Mouse (Mus musculus): ENCODE results near the gene Tdpoz3. TPM values are rescaled to one million over a fixed set of nuclear protein-coding genes. Genes with fewer than 3 reads are reported as not detected.
"Not testable (repeated sequence)": the region's sequence is repeated elsewhere in the genome, so short reads cannot be mapped to it uniquely, and the experiment has no call there.

The Tdpoz3 gene
- not detected in 2 replicates for total RNA-seq (2014; fragmentation: Nextera tagmentation)
- 0.22 TPM in 1 of 2 replicates, not detected in the other for total RNA-seq (2017)
- not detected in 2 replicates for polyA plus RNA-seq (2012)

DNA sequence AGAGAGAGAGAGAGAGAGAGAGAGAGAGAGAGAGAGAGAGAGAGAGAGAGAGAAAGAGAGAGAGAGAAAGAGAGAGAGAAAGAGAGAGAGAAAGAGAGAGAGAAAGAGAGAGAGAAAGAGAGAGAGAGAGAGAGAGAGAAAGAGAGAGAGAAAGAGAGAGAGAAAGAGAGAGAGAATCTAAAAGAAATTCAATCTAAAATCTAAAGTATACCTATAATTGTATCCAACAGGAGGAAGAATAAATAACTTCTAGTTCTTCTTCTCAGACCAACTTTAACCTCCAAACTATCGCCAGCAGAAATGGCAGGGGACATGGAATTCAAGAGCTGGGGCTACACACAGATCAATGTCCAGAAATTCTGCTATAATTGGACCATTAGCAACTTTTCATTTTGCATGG lies at the start of gene Tdpoz3:
TSS of gene Tdpoz3 (plus strand) at position 301 of the 400 bp plus-strand sequence.
- H3K36me3 ChIP-seq (replicated peaks); H3K4me1 ChIP-seq (ENCODE audit: insufficient read depth, low read depth, low read length); H3K27me3 ChIP-seq (ENCODE audit: insufficient read depth, low read length); H3K4me3 ChIP-seq (ENCODE audit: low read depth, low read length); DNase-seq (ENCODE audit: low spot score); ATAC-seq (ENCODE audit: extremely low read depth, insufficient number of reproducible peaks, low FRiP score, poor library complexity, severe bottlenecking): not testable (repeated sequence)
- peaks cover 10% of the 10 kb centered on the region for H3K9me3 ChIP-seq (replicated peaks)

DNA sequence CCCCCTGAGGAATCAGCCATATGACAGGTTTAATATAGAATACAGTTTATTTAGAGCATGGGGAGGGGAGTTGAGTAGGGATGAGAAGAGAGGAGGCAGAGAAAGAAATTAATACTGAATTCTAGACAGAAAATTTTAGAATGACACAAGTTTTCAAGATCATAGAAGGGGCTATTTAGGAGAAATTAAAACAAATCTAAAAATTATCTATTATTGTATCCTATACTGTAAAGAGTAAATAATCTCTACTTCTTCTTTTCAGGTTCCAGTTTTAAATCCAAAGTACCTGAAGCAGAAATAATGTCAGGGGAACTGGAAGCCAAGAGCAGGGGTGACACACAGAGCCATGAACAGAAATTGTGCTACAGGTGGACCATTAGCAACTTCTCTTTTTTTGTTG lies 29.7 kb upstream of the Tdpoz3 start, which contains the start of gene Tdpoz4:
TSS of gene Tdpoz4 (plus strand) at position 301 of the 400 bp plus-strand sequence.
- H3K4me1 ChIP-seq (ENCODE audit: insufficient read depth, low read depth, low read length); H3K4me3 ChIP-seq (ENCODE audit: low read depth, low read length); ATAC-seq (ENCODE audit: extremely low read depth, insufficient number of reproducible peaks, low FRiP score, poor library complexity, severe bottlenecking); DNase-seq (ENCODE audit: low spot score); H3K36me3 ChIP-seq (replicated peaks); H3K27me3 ChIP-seq (ENCODE audit: insufficient read depth, low read length): not testable (repeated sequence)
- peaks cover 17% of the 10 kb centered on the region for H3K9me3 ChIP-seq (replicated peaks)

DNA sequence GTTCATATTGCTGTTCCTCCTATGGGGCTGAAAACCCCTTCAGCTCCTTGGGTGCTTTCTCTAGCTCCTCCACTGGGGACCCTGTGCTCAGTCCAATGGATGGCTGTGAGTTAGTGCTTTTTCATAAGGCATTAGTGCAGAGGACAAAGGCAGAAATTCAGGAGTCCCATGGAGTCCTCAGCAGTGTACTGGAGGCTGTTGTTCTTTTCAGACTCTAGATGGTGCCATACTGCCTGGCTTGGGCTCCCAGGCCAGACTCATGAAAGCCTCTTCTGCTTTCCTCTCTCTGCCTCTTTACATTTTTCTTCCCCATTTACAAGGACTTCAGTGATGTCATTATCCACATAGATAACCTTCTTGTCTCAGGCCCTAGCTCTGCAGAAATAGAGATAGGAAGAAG lies 12.5 kb upstream of the Tdpoz3 start:
- peaks cover 16% of the 10 kb centered on the region for H3K9me3 ChIP-seq (replicated peaks)
- not testable (repeated sequence) for H3K36me3 ChIP-seq (replicated peaks); ATAC-seq (ENCODE audit: extremely low read depth, insufficient number of reproducible peaks, low FRiP score, poor library complexity, severe bottlenecking); DNase-seq (ENCODE audit: low spot score); H3K27me3 ChIP-seq (ENCODE audit: insufficient read depth, low read length); H3K4me3 ChIP-seq (ENCODE audit: low read depth, low read length); H3K4me1 ChIP-seq (ENCODE audit: insufficient read depth, low read depth, low read length)

DNA sequence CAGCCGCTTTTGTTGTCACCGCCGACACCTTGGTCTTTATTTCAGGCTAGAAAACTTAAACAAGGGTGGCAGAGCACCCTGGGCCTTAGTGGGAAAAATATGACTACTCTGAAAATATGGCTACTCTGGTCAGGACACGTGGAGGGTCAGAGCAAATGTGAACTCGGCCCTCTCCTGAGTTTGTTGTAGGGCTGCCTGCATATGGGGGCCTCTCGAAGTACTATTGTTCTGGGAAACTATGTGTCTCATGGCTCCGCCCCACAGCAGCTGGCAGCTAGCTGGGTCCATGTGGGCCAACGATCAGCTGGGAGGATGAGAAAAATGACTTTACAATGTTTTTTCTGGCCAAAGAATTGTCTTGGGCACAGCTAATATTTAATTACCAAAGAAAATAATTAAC lies 33.1 kb downstream of the Tdpoz3 start:
- DNase-seq (ENCODE audit: low spot score); H3K9me3 ChIP-seq (replicated peaks); H3K27me3 ChIP-seq (ENCODE audit: insufficient read depth, low read length); H3K36me3 ChIP-seq (replicated peaks); H3K4me3 ChIP-seq (ENCODE audit: low read depth, low read length); ATAC-seq (ENCODE audit: extremely low read depth, insufficient number of reproducible peaks, low FRiP score, poor library complexity, severe bottlenecking); H3K4me1 ChIP-seq (ENCODE audit: insufficient read depth, low read depth, low read length): not testable (repeated sequence)

DNA sequence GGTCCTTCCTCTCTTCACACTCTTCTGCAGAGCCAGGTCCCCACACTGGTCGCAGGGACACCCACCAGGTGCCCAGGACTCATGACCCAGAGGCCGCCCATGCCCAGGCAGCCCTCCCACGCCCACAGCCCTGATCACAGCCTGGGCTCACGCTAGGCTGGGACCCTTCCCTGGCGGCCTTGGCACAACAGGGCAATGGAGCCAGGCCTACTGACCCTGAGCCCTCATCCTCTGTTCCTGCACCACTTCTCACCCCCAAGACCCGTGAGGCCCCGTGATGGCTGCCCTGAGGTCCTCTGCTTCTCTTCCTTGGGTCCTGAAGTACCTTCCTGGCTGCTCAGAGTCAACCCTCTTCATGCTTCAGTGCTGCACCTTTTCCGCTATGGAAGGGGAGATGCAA lies 44.8 kb downstream of the Tdpoz3 start:
- H3K4me3 ChIP-seq (ENCODE audit: low read depth, low read length), result peak overlapping the region; percentile 40
- H3K4me1 ChIP-seq (ENCODE audit: insufficient read depth, low read depth, low read length); H3K27me3 ChIP-seq (ENCODE audit: insufficient read depth, low read length); H3K36me3 ChIP-seq (replicated peaks): not testable (repeated sequence)
- ATAC-seq (ENCODE audit: extremely low read depth, insufficient number of reproducible peaks, low FRiP score, poor library complexity, severe bottlenecking), result 0 out of 2 replicates have a peak, but pooled peaks have one; percentile 15
- DNase-seq (ENCODE audit: low spot score), result peak; percentile 0
- H3K9me3 ChIP-seq (replicated peaks), result peaks cover 11% of the 10 kb centered on the region

Other genes starting within 250 kb of the Tdpoz3 start
- gene Tdpoz2, start 173.3 kb upstream of the Tdpoz3 start, total RNA-seq (2014; fragmentation: Nextera tagmentation), result not detected in 2 replicates
- gene Tdpoz2, start 173.3 kb upstream of the Tdpoz3 start, total RNA-seq (2017), result 0.11 TPM in 1 of 2 replicates, not detected in the other
- not detected in 2 replicates for gene Tdpoz2, start 173.3 kb upstream of the Tdpoz3 start, polyA plus RNA-seq (2012)
- gene Tdpoz1, start 149.7 kb upstream of the Tdpoz3 start, total RNA-seq (2014; fragmentation: Nextera tagmentation), result not detected in 2 replicates
- not detected in 2 replicates for gene Tdpoz1, start 149.7 kb upstream of the Tdpoz3 start, total RNA-seq (2017)
- gene Tdpoz1, start 149.7 kb upstream of the Tdpoz3 start, polyA plus RNA-seq (2012), result not detected in 2 replicates
- not detected in 2 replicates for gene Gm37596, start 132.9 kb upstream of the Tdpoz3 start, total RNA-seq (2014; fragmentation: Nextera tagmentation)
- not detected in 2 replicates for gene Gm37596, start 132.9 kb upstream of the Tdpoz3 start, total RNA-seq (2017)
- gene Gm37596, start 132.9 kb upstream of the Tdpoz3 start, polyA plus RNA-seq (2012), result not detected in 2 replicates
- gene Gm5773, start 53.0 kb upstream of the Tdpoz3 start, total RNA-seq (2014; fragmentation: Nextera tagmentation), result not detected in 2 replicates
- gene Gm5773, start 53.0 kb upstream of the Tdpoz3 start, total RNA-seq (2017), result not detected in 2 replicates
- not detected in 2 replicates for gene Gm5773, start 53.0 kb upstream of the Tdpoz3 start, polyA plus RNA-seq (2012)
- gene Tdpoz4, start 29.6 kb upstream of the Tdpoz3 start, total RNA-seq (2014; fragmentation: Nextera tagmentation), result not detected in 2 replicates
- 0.27 TPM in 1 of 2 replicates, not detected in the other for gene Tdpoz4, start 29.6 kb upstream of the Tdpoz3 start, total RNA-seq (2017)
- not detected in 2 replicates for gene Tdpoz4, start 29.6 kb upstream of the Tdpoz3 start, polyA plus RNA-seq (2012)
- gene Gm9117, start 117.5 kb downstream of the Tdpoz3 start, total RNA-seq (2014; fragmentation: Nextera tagmentation), result not detected in 2 replicates
- gene Gm9117, start 117.5 kb downstream of the Tdpoz3 start, total RNA-seq (2017), result 0.16 TPM in 1 of 2 replicates, not detected in the other
- gene Gm9117, start 117.5 kb downstream of the Tdpoz3 start, polyA plus RNA-seq (2012), result not detected in 2 replicates
- gene Tdpoz5, start 135.3 kb downstream of the Tdpoz3 start, total RNA-seq (2014; fragmentation: Nextera tagmentation), result not detected in 2 replicates
- not detected in 2 replicates for gene Tdpoz5, start 135.3 kb downstream of the Tdpoz3 start, total RNA-seq (2017)
- gene Tdpoz5, start 135.3 kb downstream of the Tdpoz3 start, polyA plus RNA-seq (2012), result not detected in 2 replicates
- not detected in 2 replicates for gene Gm9125, start 228.9 kb downstream of the Tdpoz3 start, total RNA-seq (2014; fragmentation: Nextera tagmentation)
- 0.17 and 0.27 TPM in 2 replicates for gene Gm9125, start 228.9 kb downstream of the Tdpoz3 start, total RNA-seq (2017)
- gene Gm9125, start 228.9 kb downstream of the Tdpoz3 start, polyA plus RNA-seq (2012), result not detected in 2 replicates
- gene Gm10697, start 246.6 kb downstream of the Tdpoz3 start, total RNA-seq (2014; fragmentation: Nextera tagmentation), result not detected in 2 replicates
- gene Gm10697, start 246.6 kb downstream of the Tdpoz3 start, total RNA-seq (2017), result not detected in 2 replicates
- not detected in 2 replicates for gene Gm10697, start 246.6 kb downstream of the Tdpoz3 start, polyA plus RNA-seq (2012)

All from G1E (cell line).